Mouse (Mus musculus) heart, embryonic 14.5 days (tissue): ENCODE data around the gene Ccr6. TPM values are rescaled to one million over a fixed set of nuclear protein-coding genes. Genes with fewer than 3 reads are reported as not detected.
A peak's percentile ranks its signal among the peaks of the same experiment; 100 is the strongest.

Source experiments
- ATAC-seq: fragments of 200-750 bp; cut with Nextera tagmentation; 2 replicates; pipeline ENCODE4 v1.8.0; 2017; ENCODE audit warnings: low read depth, moderate TSS enrichment; ENCODE audit not compliant: insufficient number of reproducible peaks, insufficient read depth, low FRiP score
- H3K27ac ChIP-seq, 2 experiments: fragments of 200-500 bp in 1 of 2; fragments of 300-500 bp in 1 of 2; sonication (generic) in 1 of 2; replicated peaks in 1 of 2; 2 replicates each; pipeline ENCODE4 v1.5.1; 2012 to 2014; ENCODE audit warnings: low read depth in 2 of 2, low read length in 2 of 2, control low read depth in 1 of 2, mild to moderate bottlenecking in 1 of 2, mixed read lengths in 1 of 2; ENCODE audit not compliant: control insufficient read depth in 1 of 2, insufficient read depth in 1 of 2
- H3K27me3 ChIP-seq: fragments of 300-500 bp; sonication (generic); 2 replicates; pipeline ENCODE4 v1.6.1; 2014; ENCODE audit warnings: mild to moderate bottlenecking, low read length, control low read depth; ENCODE audit not compliant: control insufficient read depth, insufficient read depth
- H3K36me3 ChIP-seq: fragments of 300-500 bp; sonication (generic); 2 replicates; pipeline ENCODE4 v1.6.1; 2014; ENCODE audit warnings: mild to moderate bottlenecking, control low read depth, low read length, mixed read lengths; ENCODE audit not compliant: control insufficient read depth, insufficient read depth
- H3K4me1 ChIP-seq, 2 experiments: fragments of 200-500 bp in 1 of 2; fragments of 300-500 bp in 1 of 2; sonication (generic) in 1 of 2; 2 replicates each; pipeline ENCODE4 v1.6.1; 2012 to 2014; ENCODE audit warnings: low read length in 2 of 2, control low read depth in 1 of 2, mixed read lengths in 1 of 2; ENCODE audit not compliant: control insufficient read depth in 2 of 2, insufficient read depth in 2 of 2
- H3K4me2 ChIP-seq: fragments of 300-500 bp; sonication (generic); 2 replicates; pipeline ENCODE4 v1.6.1; 2014; ENCODE audit warnings: mild to moderate bottlenecking, low read length
- H3K4me3 ChIP-seq, 2 experiments: fragments of 200-500 bp in 1 of 2; fragments of 300-500 bp in 1 of 2; sonication (generic) in 1 of 2; 2 replicates each; pipeline ENCODE4 v1.5.1; 2012 to 2014; ENCODE audit warnings: low read length in 2 of 2, mild to moderate bottlenecking in 2 of 2, control low read depth in 1 of 2, low read depth in 1 of 2, moderate library complexity in 1 of 2; ENCODE audit not compliant: control insufficient read depth in 1 of 2, insufficient read depth in 1 of 2
- H3K9ac ChIP-seq: fragments of 300-500 bp; sonication (generic); 2 replicates; pipeline ENCODE4 v1.6.1; 2014; ENCODE audit warnings: mild to moderate bottlenecking, low read length
- H3K9me3 ChIP-seq: fragments of 300-500 bp; sonication (generic); 2 replicates; pipeline ENCODE4 v1.6.1; 2016; ENCODE audit warnings: low read length, control low read depth; ENCODE audit not compliant: control insufficient read depth
- WGBS: fragments of 180-500 bp; shearing (Covaris S2); extraction: QIAGEN DNeasy Blood & Tissue Kit; methylation state at CpG from one replicate; pipeline ENCODE4 v1.1.7; 2014; 5-methylcytosine and 5-hydroxymethylcytosine counted together
- polyA plus RNA-seq: library from polyadenylated mRNA; unstranded; fragments of >200 nt; fragmentation: Nextera tagmentation; extraction: Ambion mirVana; gene quantifications from 2 replicates; pipeline ENCODE4 v1.2.1, GENCODE M21; 2014

Ccr6 gene
- not detected in 2 replicates for polyA plus RNA-seq

DNA sequence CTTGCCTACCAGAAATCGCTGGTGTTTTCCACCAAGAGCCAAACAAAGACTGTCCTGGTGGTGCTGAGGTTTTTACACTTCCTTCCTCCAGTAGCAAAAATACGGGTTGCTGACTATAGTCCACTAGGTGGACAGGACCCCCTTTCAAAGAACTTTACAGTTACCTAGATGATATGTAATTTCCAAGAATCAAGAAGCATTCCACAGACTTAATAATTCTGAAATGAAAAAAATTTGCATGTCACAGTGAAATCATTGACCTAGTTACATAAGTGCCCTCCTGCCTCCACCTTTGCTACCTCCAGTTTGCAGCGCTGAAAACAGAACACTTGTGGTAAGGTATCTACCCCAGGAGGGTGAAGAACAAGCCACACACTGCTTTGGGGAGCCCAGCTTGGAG lies at the start of gene Ccr6:
Gene Ccr6 (plus strand): TSS at position 301 of the 400 bp plus-strand sequence.
- no peaks in the 10 kb centered on the region for H3K4me1 ChIP-seq
- H3K4me3 ChIP-seq: no peak within 1 kb of the TSS
- no peak for ATAC-seq
- 71% methylated on average over 3 of the region's 3 CpGs for WGBS
- no peaks in the 10 kb centered on the region; the same call in 1 of the 2 replicates for H3K27me3 ChIP-seq
- no peaks in the 10 kb centered on the region for H3K36me3 ChIP-seq
- H3K4me2 ChIP-seq: no peak within 1 kb of the TSS
- no peak within 1 kb of the TSS for H3K27ac ChIP-seq
- H3K9ac ChIP-seq: no peak within 1 kb of the TSS
- H3K9me3 ChIP-seq: no peaks in the 10 kb centered on the region

DNA sequence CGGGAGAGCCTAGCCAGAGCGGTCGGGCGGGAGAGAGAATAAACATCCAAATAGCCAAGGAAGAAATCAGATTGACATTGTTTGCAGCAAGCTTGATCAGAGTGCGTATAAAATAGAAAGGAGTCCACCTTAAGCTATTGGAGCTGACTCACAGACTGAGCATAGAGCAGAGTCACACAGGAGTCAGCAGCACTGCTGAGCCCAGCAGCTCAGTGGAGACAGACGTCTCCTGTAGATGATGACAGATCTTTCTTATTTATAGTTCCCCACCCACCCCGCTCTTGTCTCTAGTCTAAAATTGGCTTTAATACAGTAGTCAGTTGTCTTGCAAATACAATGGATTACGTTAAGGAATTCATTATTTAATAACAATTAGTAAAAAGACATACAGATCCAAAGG lies 42.2 kb upstream of the Ccr6 start:
- H3K27me3 ChIP-seq: no peaks in the 10 kb centered on the region
- ATAC-seq: peak; percentile 61; the same call in 1 of the 2 replicates
- 59% methylated on average over 8 of the region's 8 CpGs for WGBS
- H3K9me3 ChIP-seq: no peaks in the 10 kb centered on the region
- H3K27ac ChIP-seq: peak overlapping the region; percentile 14 to 72; a peak in 3 of 4 replicates
- peaks cover 74% of the 10 kb centered on the region for H3K36me3 ChIP-seq
- no peak overlapping the region for H3K4me3 ChIP-seq
- H3K9ac ChIP-seq: no peak overlapping the region
- H3K4me2 ChIP-seq: no peak overlapping the region
- H3K4me1 ChIP-seq: peaks cover 5 to 11% of the 10 kb centered on the region in 2 experiments; a peak in 3 of 4 replicates

DNA sequence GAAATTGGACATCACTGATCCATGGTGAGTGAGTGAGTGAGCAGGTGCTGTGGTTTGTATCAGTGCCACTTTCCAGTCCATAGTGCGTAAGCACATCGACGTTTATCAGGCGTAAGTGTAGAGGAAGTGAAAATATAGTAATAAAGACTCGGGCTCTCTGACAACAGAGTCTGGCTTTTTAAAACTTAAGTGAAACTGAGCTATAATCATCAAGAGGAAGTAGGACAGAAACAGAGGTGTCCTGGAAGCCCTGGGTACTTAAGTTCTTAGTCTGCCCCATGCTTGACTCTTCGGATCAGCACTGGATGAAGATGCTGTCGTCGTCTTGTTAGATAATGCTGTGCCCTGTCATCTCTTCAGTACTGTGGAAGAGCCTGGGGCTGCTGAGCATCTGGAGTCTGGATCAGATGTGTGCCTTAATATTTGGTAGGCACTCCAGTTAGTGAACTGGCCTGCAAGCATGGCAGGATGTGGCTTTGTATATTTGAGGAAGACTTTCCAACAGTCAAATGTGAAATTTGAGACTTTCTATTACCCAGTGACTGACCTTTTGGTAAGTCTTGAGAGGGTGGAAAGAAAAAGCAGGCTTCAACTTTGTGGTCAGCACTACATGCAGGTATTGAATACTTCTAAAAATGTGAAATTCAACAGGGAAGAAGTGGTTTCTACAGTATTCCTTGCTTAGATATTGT lies 40.0 kb upstream of the Ccr6 start:
- Histone ChIP-seq H3K4me1 (peaks cover 3 to 11% of the 10 kb centered on the region in 2 experiments; a peak in 3 of 4 replicates), H3K9ac (no peak overlapping the region), H3K27ac (no peak overlapping the region), H3K4me2 (no peak overlapping the region), H3K36me3 (peaks cover 53% of the 10 kb centered on the region), H3K27me3 (no peaks in the 10 kb centered on the region), H3K9me3 (no peaks in the 10 kb centered on the region), H3K4me3 (no peak overlapping the region)
- ATAC-seq: no peak
- 71% methylated on average over 8 of the region's 8 CpGs for WGBS

- WGBS: 74% methylated on average over 3 of the region's 3 CpGs
- Histone ChIP-seq H3K27ac (no peak overlapping the region), H3K4me2 (no peak overlapping the region), H3K4me3 (no peak overlapping the region), H3K27me3 (no peaks in the 10 kb centered on the region), H3K4me1 (peaks cover 3 to 11% of the 10 kb centered on the region in 2 experiments; a peak in 3 of 4 replicates), H3K36me3 (peaks cover 38% of the 10 kb centered on the region), H3K9me3 (no peaks in the 10 kb centered on the region), H3K9ac (no peak overlapping the region)
- ATAC-seq: no peak
These were observed 38.2 kb upstream of the Ccr6 start for GRCm38 (mm10) chr17:8197652-8198051.

DNA sequence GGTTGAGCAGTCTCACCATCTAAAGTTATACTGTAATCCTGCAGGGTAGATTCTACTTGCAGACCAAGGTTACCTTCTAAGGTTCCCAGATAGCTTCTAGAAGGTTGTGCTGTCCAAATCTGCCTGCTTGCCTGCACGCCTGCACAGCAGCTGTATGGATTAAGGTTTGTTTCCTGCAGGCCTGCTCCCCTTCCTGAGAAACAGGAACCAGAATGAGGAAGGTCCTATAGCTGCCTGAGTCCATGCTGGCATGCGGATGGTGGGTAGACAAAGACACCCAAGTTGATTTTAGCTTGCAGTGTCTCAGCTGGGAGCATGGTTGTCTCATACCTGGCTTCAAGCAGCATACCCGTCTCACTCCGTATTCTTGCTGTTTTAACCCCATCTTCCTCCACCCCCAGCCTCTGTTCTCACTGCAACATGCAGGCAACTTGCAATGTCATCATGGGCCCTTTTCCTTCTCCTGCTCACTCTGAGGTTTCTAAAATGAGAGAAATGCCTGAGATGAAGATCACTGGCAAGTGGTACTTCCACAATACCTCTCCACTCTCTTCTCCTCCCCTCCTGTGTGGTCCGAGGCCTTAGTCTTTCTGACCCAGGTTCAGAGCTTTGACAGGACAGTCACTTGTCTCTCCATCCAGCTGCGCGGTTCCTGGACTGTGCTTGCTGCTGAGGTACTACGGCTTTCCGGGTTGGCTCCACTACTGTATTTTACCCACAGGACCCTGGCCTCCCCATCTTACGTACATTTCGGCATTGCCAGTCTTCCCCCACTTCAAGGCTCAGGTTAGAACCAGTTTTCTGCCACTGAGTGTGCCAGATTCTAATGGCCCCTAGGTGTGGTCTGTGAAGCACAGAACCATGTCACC lies 36.5 kb upstream of the Ccr6 start:
- Histone ChIP-seq H3K9ac (no peak overlapping the region), H3K4me1 (no peaks in the 10 kb centered on the region; a peak in 1 of 4 replicates), H3K27ac (no peak overlapping the region), H3K4me2 (no peak overlapping the region), H3K9me3 (no peaks in the 10 kb centered on the region), H3K4me3 (no peak overlapping the region), H3K27me3 (no peaks in the 10 kb centered on the region), H3K36me3 (peaks cover 27% of the 10 kb centered on the region)
- ATAC-seq: no peak
- 84% methylated on average over 11 of the region's 11 CpGs for WGBS

DNA sequence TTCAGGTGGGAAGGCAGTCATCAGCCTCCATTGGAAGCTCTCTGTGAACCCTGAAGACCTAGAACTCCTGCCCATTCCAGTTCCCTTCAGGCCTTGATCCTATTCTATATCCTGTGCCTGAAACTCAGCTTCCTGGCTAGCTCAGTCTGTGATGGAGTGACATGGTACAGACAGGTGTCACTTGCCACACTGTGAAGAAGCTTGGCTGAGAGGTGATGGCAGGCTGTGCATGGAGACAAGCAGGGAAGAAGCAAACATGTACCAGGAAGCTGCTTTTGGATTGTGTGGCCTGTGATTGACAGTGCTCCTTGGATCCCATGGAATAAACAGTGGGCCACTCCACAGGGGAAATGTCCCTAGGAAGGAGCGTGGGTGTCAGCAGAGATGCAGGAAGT lies 35.9 kb upstream of the Ccr6 start:
- Histone ChIP-seq H3K36me3 (peaks cover 21% of the 10 kb centered on the region), H3K9me3 (no peaks in the 10 kb centered on the region), H3K27ac (no peak overlapping the region), H3K9ac (no peak overlapping the region), H3K4me3 (no peak overlapping the region), H3K27me3 (no peaks in the 10 kb centered on the region), H3K4me2 (no peak overlapping the region), H3K4me1 (no peaks in the 10 kb centered on the region)
- 83% methylated on average over 1 of the region's 1 CpGs for WGBS
- ATAC-seq: no peak

DNA sequence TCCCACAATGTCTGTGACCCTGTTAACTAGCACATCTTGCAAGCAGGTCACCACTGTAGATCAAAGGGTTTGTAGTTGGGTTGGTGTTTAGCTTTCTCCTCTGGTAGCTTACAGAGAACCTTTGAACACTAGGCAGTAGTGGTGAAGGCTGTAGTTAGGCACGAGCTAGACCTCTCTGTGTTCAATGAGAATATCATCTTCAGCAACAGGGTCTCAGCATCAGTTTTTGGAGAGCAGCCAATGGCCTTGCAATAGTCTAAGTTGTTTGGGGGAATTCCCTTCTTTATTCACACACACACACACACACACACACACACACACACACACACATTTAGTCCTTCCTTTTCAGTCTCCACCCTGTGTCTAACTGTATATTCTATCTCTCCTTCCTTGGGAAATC lies 32.4 kb upstream of the Ccr6 start:
- no peaks in the 10 kb centered on the region for H3K9me3 ChIP-seq
- H3K4me2 ChIP-seq: no peak overlapping the region
- WGBS: 71% methylated on average over 1 of the region's 1 CpGs
- H3K4me1 ChIP-seq: no peaks in the 10 kb centered on the region
- no peak for ATAC-seq
- no peak overlapping the region for H3K4me3 ChIP-seq
- no peak overlapping the region for H3K9ac ChIP-seq
- no peak overlapping the region for H3K27ac ChIP-seq
- no peaks in the 10 kb centered on the region for H3K27me3 ChIP-seq
- H3K36me3 ChIP-seq: no peaks in the 10 kb centered on the region
